Mouse (Mus musculus) layer of hippocampus, postnatal 14 days (tissue): ENCODE measurements at regions not wholly inside any gene's neighbourhood (a gene's known extent, or its start where the extent isn't known, plus 50 kb on each side); places are given as distances from the start of the nearest gene placed in this dataset.

Experiments used
- DNase-seq, 2 experiments: peaks; one replicate each; pipeline ENCODE4 v3.0.0; 2021 to 2022; ENCODE audit warnings: low spot score in 2 of 2, mixed read lengths in 1 of 2

GRCm38 (mm10) chr17:94165305-94165860, 584.4 kb downstream of the Mettl4 start:
- DNase-seq = no peak

GRCm38 (mm10) chr17:94144298-94144697, 605.5 kb downstream of the Mettl4 start:
- DNase-seq = no peak

GRCm38 (mm10) chr17:94133201-94133600, 616.6 kb downstream of the Mettl4 start:
- DNase-seq = peak in 1 of 2 experiments; percentile 1

- DNase-seq = no peak
Measured at GRCm38 (mm10) chr17:94093984-94094660, 655.7 kb downstream of the Mettl4 start.

- peak; percentile 7 to 87 for DNase-seq
Measured at GRCm38 (mm10) chr17:94054436-94055060, 695.3 kb downstream of the Mettl4 start.

GRCm38 (mm10) chr17:94048475-94048874, 701.3 kb downstream of the Mettl4 start:
- DNase-seq = no peak

GRCm38 (mm10) chr17:94038221-94038620, 711.6 kb downstream of the Mettl4 start:
- no peak for DNase-seq

GRCm38 (mm10) chr17:94012386-94012785, 737.4 kb downstream of the Mettl4 start:
- no peak for DNase-seq

- DNase-seq = no peak
Measured at GRCm38 (mm10) chr17:94002095-94002494, 747.7 kb downstream of the Mettl4 start.

GRCm38 (mm10) chr17:94001515-94001914, 748.3 kb downstream of the Mettl4 start:
- no peak for DNase-seq

- no peak for DNase-seq
Measured at GRCm38 (mm10) chr17:93986932-93987331, 762.9 kb downstream of the Mettl4 start.
